Mouse (Mus musculus): ENCODE data around the gene Slc17a8. TPM values are rescaled to one million over a fixed set of nuclear protein-coding genes. Genes with fewer than 3 reads are reported as not detected.

Gene Slc17a8
- polyA plus RNA-seq, 1 experiment: 0.47 TPM

DNA sequence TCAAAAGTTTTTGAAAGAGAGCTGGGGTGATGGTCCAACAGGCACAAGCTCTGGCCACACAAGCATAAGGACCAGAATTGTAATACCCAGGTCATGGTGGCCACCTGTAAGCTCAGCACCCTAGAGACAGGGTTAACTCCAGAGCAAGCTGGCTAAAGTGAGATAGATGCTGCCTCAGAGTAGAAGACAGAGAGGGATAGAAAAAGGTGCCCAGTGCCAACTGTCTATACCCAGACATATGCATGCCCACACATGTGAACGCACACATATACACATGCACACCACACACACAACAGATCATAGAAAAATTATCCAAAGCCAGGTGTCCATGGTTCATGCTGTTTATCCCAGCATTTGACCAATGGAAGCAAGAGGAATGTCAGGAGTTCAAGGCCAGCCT is 9.5 kb upstream of the Slc17a8 start:
- no peak for TF ChIP-seq POLR2A (IDR thresholded peaks at IDR 0.05; ENCODE audit: control insufficient read depth, low read depth, low read length)
- TF ChIP-seq CTCF (IDR thresholded peaks at IDR 0.05; ENCODE audit: control insufficient read depth, insufficient read depth, insufficient replicate concordance, low read depth, low read length): no peak
- no peaks in the 10 kb centered on the region for H3K27me3 ChIP-seq (ENCODE audit: control insufficient read depth, insufficient read depth, low read length)
- H3K27ac ChIP-seq (ENCODE audit: control insufficient read depth, insufficient read depth, low read depth, low read length): no peak overlapping the region
- no peaks in the 10 kb centered on the region for H3K36me3 ChIP-seq (ENCODE audit: control insufficient read depth, insufficient read depth, low read length)
- H3K4me1 ChIP-seq (ENCODE audit: control insufficient read depth, insufficient read depth, low read length): no peaks in the 10 kb centered on the region
- H3K4me3 ChIP-seq (ENCODE audit: control insufficient read depth, low read depth, low read length): no peak overlapping the region

DNA sequence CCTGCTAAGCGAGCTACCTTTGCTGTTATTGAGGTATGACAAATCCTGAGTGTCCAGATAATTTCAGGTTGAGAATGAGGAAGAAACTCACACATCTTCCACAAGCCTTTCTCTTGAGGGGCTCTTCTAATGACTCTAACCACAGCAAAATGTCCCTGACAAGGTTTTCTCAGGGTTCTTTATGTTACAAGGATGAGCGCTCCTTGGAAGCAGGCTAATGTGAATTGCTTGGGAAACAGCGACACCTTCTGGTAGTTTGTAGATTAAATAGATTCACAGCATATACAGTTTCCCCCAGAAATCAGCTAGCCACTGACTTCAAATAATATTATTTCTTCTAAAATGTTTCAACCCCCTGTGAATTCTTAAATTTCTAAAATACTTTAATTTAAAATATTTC is 9.0 kb upstream of the Slc17a8 start:
- Histone ChIP-seq H3K27me3 (ENCODE audit: control insufficient read depth, insufficient read depth, low read length) (no peaks in the 10 kb centered on the region), H3K27ac (ENCODE audit: control insufficient read depth, insufficient read depth, low read depth, low read length) (no peak overlapping the region), H3K4me1 (ENCODE audit: control insufficient read depth, insufficient read depth, low read length) (no peaks in the 10 kb centered on the region), H3K36me3 (ENCODE audit: control insufficient read depth, insufficient read depth, low read length) (no peaks in the 10 kb centered on the region), H3K4me3 (ENCODE audit: control insufficient read depth, low read depth, low read length) (no peak overlapping the region)
- TF ChIP-seq CTCF (IDR thresholded peaks at IDR 0.05; ENCODE audit: control insufficient read depth, insufficient read depth, insufficient replicate concordance, low read depth, low read length) (no peak), POLR2A (IDR thresholded peaks at IDR 0.05; ENCODE audit: control insufficient read depth, low read depth, low read length) (no peak)

DNA sequence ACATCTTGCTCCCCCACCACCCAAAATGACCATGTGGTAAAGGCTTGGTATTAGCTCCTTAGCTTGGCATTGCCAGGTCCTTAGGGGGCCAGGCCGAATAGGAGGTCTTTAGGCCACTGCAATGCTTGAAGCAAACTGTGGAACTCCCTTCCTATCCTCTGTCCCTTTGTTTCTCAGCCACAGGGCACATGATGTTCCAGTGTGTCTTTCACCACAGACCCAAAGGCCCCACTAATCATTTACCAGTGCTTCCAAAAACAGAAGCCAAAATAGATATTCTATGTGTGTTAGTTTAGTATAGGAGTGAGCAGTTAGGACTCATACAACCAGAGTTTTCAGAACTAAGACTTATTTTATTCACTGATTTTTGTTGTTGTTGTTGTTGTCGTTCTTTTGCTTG is 5.7 kb upstream of the Slc17a8 start:
- Histone ChIP-seq H3K27ac (ENCODE audit: control insufficient read depth, insufficient read depth, low read depth, low read length) (no peak overlapping the region), H3K4me3 (ENCODE audit: control insufficient read depth, low read depth, low read length) (no peak overlapping the region), H3K4me1 (ENCODE audit: control insufficient read depth, insufficient read depth, low read length) (peaks cover 1% of the 10 kb centered on the region; the same call in 1 of the 2 replicates), H3K36me3 (ENCODE audit: control insufficient read depth, insufficient read depth, low read length) (no peaks in the 10 kb centered on the region), H3K27me3 (ENCODE audit: control insufficient read depth, insufficient read depth, low read length) (no peaks in the 10 kb centered on the region)
- no peak for TF ChIP-seq POLR2A (IDR thresholded peaks at IDR 0.05; ENCODE audit: control insufficient read depth, low read depth, low read length)
- no peak for TF ChIP-seq CTCF (IDR thresholded peaks at IDR 0.05; ENCODE audit: control insufficient read depth, insufficient read depth, insufficient replicate concordance, low read depth, low read length)

DNA sequence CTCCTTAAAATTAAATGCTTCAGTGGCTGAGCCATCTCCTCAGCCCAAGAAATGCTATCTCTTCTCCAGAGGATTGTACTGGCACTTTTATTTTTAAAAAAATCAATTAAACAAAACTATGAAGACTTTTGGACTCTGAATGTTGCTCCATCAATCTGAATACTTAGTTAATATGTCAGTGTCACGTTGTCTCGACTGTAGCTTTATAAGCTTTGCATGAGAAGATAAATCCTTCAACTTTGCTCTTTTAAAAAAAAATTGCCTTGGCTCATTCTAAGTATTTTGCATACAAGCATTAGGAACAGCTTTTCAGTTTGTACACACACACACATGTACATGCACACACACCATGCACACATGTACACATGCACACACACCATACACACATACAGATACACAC is 3.1 kb upstream of the Slc17a8 start:
- no peak for TF ChIP-seq CTCF (IDR thresholded peaks at IDR 0.05; ENCODE audit: control insufficient read depth, insufficient read depth, insufficient replicate concordance, low read depth, low read length)
- TF ChIP-seq POLR2A (IDR thresholded peaks at IDR 0.05; ENCODE audit: control insufficient read depth, low read depth, low read length): no peak
- Histone ChIP-seq H3K36me3 (ENCODE audit: control insufficient read depth, insufficient read depth, low read length) (no peaks in the 10 kb centered on the region), H3K27me3 (ENCODE audit: control insufficient read depth, insufficient read depth, low read length) (no peaks in the 10 kb centered on the region), H3K4me1 (ENCODE audit: control insufficient read depth, insufficient read depth, low read length) (peaks cover 7% of the 10 kb centered on the region; the same call in 1 of the 2 replicates), H3K4me3 (ENCODE audit: control insufficient read depth, low read depth, low read length) (no peak overlapping the region), H3K27ac (ENCODE audit: control insufficient read depth, insufficient read depth, low read depth, low read length) (no peak overlapping the region)

DNA sequence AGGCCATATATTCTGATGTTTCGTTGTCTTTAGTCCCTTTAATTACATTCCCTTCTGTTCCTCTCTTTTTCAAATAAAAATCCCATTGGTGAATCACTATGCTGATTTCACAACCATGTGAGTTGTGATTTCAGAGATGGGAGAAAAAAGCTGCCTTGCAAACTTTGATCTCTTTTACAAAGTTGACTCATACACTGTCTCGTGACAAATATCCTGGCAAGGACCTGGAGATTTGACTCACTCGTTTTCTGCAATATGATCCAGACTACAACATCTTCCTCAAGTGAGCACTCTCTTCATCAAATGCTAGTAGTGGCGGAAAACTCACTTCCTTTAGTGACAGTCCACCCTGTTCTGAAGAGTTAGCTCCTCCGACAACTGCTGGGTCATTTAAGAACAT is 21.7 kb downstream of the Slc17a8 start:
- no peak overlapping the region for H3K4me3 ChIP-seq (ENCODE audit: control insufficient read depth, low read depth, low read length)
- H3K36me3 ChIP-seq (ENCODE audit: control insufficient read depth, insufficient read depth, low read length): no peaks in the 10 kb centered on the region
- no peaks in the 10 kb centered on the region for H3K4me1 ChIP-seq (ENCODE audit: control insufficient read depth, insufficient read depth, low read length)
- H3K27ac ChIP-seq (ENCODE audit: control insufficient read depth, insufficient read depth, low read depth, low read length): no peak overlapping the region
- TF ChIP-seq CTCF (IDR thresholded peaks at IDR 0.05; ENCODE audit: control insufficient read depth, insufficient read depth, insufficient replicate concordance, low read depth, low read length) (no peak), POLR2A (IDR thresholded peaks at IDR 0.05; ENCODE audit: control insufficient read depth, low read depth, low read length) (no peak)
- H3K27me3 ChIP-seq (ENCODE audit: control insufficient read depth, insufficient read depth, low read length): no peaks in the 10 kb centered on the region

DNA sequence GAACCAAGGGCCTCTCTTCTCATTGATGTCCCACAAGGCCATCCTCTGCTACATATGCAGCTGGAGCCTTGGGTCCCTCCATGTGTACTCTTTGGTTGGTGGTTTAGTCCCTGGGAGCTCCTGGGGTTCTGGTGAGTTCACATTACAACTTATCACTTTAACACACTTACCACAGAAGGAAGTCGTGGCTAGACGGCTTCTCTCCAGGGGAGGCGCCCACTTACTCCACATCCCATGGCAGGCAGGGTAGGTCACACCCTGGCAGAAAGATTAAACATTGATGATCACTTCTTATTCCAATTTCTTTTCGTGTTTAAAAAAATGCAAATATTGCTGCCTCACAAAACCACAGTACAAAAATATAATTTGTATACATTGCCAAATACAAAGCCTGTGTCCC is 23.8 kb downstream of the Slc17a8 start:
- Histone ChIP-seq H3K4me3 (ENCODE audit: control insufficient read depth, low read depth, low read length) (no peak overlapping the region), H3K27ac (ENCODE audit: control insufficient read depth, insufficient read depth, low read depth, low read length) (no peak overlapping the region), H3K27me3 (ENCODE audit: control insufficient read depth, insufficient read depth, low read length) (no peaks in the 10 kb centered on the region), H3K4me1 (ENCODE audit: control insufficient read depth, insufficient read depth, low read length) (0 out of 2 replicates have a peak, but pooled peaks cover 2% of the 10 kb centered on the region), H3K36me3 (ENCODE audit: control insufficient read depth, insufficient read depth, low read length) (no peaks in the 10 kb centered on the region)
- TF ChIP-seq POLR2A (IDR thresholded peaks at IDR 0.05; ENCODE audit: control insufficient read depth, low read depth, low read length) (no peak), CTCF (IDR thresholded peaks at IDR 0.05; ENCODE audit: control insufficient read depth, insufficient read depth, insufficient replicate concordance, low read depth, low read length) (no peak)

DNA sequence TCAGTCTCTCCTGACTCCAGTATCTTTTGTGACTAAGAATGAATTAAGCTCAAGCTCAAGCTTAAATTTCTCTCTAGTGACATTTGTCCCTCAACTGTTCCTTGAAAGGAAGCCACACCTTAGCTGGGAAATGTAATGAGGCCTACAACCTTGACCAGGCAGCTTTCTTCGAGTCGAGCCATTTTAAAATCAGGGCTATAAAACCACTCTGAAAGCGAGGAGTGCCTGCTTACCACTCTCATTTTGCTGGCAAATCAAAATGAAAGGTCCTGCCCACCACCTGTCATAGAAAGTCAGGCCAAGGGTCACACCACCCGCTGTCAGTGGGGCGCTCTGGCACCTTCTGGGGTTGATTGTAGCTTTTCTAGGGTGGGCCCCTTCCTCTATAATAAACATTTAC is 25.1 kb downstream of the Slc17a8 start:
- Histone ChIP-seq H3K27ac (ENCODE audit: control insufficient read depth, insufficient read depth, low read depth, low read length) (no peak overlapping the region), H3K27me3 (ENCODE audit: control insufficient read depth, insufficient read depth, low read length) (no peaks in the 10 kb centered on the region), H3K4me1 (ENCODE audit: control insufficient read depth, insufficient read depth, low read length) (0 out of 2 replicates have a peak, but pooled peaks cover 2% of the 10 kb centered on the region), H3K4me3 (ENCODE audit: control insufficient read depth, low read depth, low read length) (no peak overlapping the region), H3K36me3 (ENCODE audit: control insufficient read depth, insufficient read depth, low read length) (no peaks in the 10 kb centered on the region)
- no peak for TF ChIP-seq CTCF (IDR thresholded peaks at IDR 0.05; ENCODE audit: control insufficient read depth, insufficient read depth, insufficient replicate concordance, low read depth, low read length)
- TF ChIP-seq POLR2A (IDR thresholded peaks at IDR 0.05; ENCODE audit: control insufficient read depth, low read depth, low read length): no peak

DNA sequence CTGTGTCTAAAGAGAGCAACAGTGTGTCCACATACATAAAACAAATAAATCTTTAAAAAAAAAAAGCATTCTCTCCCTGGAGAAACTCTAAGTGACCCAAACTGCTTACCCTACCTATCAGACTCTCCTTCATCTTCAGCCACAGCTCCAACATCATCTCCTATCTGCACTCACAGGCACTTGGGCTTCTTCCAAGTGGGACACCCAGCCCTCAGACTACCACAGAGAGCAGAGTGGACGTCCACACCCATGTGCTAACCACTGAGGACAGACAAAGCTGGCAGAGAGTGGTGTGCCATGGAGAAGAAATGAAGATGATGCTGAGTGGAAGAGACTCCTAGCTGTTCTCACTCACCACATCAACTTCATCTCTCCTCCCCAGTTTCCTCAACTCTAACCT is 25.5 kb downstream of the Slc17a8 start:
- Histone ChIP-seq H3K4me1 (ENCODE audit: control insufficient read depth, insufficient read depth, low read length) (0 out of 2 replicates have a peak, but pooled peaks cover 2% of the 10 kb centered on the region), H3K27ac (ENCODE audit: control insufficient read depth, insufficient read depth, low read depth, low read length) (no peak overlapping the region), H3K36me3 (ENCODE audit: control insufficient read depth, insufficient read depth, low read length) (no peaks in the 10 kb centered on the region), H3K4me3 (ENCODE audit: control insufficient read depth, low read depth, low read length) (no peak overlapping the region), H3K27me3 (ENCODE audit: control insufficient read depth, insufficient read depth, low read length) (no peaks in the 10 kb centered on the region)
- TF ChIP-seq CTCF (IDR thresholded peaks at IDR 0.05; ENCODE audit: control insufficient read depth, insufficient read depth, insufficient replicate concordance, low read depth, low read length) (no peak), POLR2A (IDR thresholded peaks at IDR 0.05; ENCODE audit: control insufficient read depth, low read depth, low read length) (no peak)
